Mouse (Mus musculus): ENCODE measurements around the gene Fgfr1op. TPM values are rescaled to one million over a fixed set of nuclear protein-coding genes. Genes with fewer than 3 reads are reported as not detected.

Gene Fgfr1op
- polyA plus RNA-seq, 1 experiment from 2014 or later = 65.7 TPM

DNA sequence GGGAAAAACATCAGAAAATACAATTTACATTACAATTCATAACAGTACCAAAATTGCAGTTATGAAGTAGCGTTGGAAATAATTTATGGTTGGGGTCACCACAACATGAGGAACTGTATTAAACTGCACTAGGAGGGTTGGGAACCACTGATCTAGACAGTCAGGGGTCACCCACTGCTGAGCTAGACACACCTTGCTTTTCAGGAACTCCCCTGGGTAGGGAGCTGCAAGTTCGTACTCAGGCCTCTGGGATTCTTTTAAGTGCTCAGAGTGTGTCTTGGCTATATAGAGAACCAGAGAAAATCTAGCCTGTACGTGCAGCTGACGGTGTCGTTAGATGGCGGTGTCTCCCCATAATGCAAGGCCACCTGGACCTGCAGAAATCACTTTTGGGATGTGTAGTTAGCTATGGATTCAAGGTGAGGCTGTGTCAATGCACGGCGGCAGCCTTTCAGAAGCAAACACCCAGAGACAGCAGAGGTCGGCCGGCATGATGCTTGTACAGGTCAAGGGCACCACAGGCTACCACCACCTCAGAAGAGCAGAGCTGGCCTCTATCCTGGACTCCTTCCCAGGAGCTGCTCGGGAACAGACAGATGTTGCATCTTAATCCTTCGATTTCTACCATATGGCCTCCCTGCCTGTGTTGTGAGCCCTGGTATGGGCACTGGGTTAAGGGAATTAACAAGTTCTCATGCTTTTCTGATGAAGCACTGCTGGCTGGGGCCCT lies 49.9 kb downstream of the Fgfr1op start:
- H3K9ac ChIP-seq (replicated peaks; ENCODE audit: low read length) = no peak overlapping the region
- H3K9me3 ChIP-seq (replicated peaks; ENCODE audit: control insufficient read depth, low read length) = no peaks in the 10 kb centered on the region
- H3K27ac ChIP-seq (replicated peaks; ENCODE audit: low read depth, low read length) = no peak overlapping the region
- ATAC-seq (replicated peaks; ENCODE audit: insufficient number of reproducible peaks, low FRiP score, low TSS enrichment, low read depth) (no peak), DNase-seq (ENCODE audit: low spot score) (no peak)
- H3K36me3 ChIP-seq (replicated peaks; ENCODE audit: control insufficient read depth, insufficient read depth, low read depth, low read length) = no peaks in the 10 kb centered on the region
- H3K4me1 ChIP-seq (ENCODE audit: control insufficient read depth, insufficient read depth, low read length) = no peaks in the 10 kb centered on the region
- 89% methylated on average over 12 of the region's 12 CpGs for WGBS
- H3K27me3 ChIP-seq (ENCODE audit: control insufficient read depth, insufficient read depth, low read length) = no peaks in the 10 kb centered on the region
- no peak overlapping the region for H3K4me3 ChIP-seq (ENCODE audit: low read depth, low read length)
- H3K4me2 ChIP-seq (ENCODE audit: low read depth, low read length) = no peak overlapping the region

- Histone ChIP-seq H3K4me2 (ENCODE audit: low read depth, low read length) (no peak overlapping the region), H3K9ac (replicated peaks; ENCODE audit: low read length) (no peak overlapping the region), H3K4me1 (ENCODE audit: control insufficient read depth, insufficient read depth, low read length) (no peaks in the 10 kb centered on the region), H3K27me3 (ENCODE audit: control insufficient read depth, insufficient read depth, low read length) (no peaks in the 10 kb centered on the region), H3K27ac (replicated peaks; ENCODE audit: low read depth, low read length) (no peak overlapping the region), H3K36me3 (replicated peaks; ENCODE audit: control insufficient read depth, insufficient read depth, low read depth, low read length) (no peaks in the 10 kb centered on the region), H3K4me3 (ENCODE audit: low read depth, low read length) (no peak overlapping the region), H3K9me3 (replicated peaks; ENCODE audit: control insufficient read depth, low read length) (no peaks in the 10 kb centered on the region)
- DNase-seq (ENCODE audit: low spot score) = no peak
- WGBS = 96% methylated on average over 10 of the region's 10 CpGs
- no peak for ATAC-seq (replicated peaks; ENCODE audit: insufficient number of reproducible peaks, low FRiP score, low TSS enrichment, low read depth)
Measured at GRCm38 (mm10) chr17:8223225-8223624, 57.9 kb downstream of the Fgfr1op start.

DNA sequence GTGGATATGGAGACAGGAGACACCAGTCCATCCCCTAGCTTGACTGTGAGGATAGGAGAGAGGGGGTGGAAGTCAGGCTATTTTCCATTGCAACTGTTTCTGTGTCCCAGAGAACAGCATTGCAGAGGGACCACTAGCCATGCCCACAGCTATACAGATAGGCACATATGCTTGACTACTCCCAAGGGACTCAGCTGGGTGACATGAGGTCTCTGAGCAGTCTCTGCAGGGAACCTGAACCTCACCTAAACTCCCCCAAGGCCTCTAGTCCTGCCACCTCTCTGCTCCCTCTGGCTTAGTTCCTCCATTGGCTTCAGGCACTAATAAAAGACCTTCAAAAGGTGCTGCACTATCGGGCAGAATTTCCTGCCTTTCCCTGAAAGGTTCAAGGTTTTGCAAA lies 58.8 kb downstream of the Fgfr1op start:
- WGBS = 87% methylated on average over 1 of the region's 1 CpGs
- no peak for ATAC-seq (replicated peaks; ENCODE audit: insufficient number of reproducible peaks, low FRiP score, low TSS enrichment, low read depth)
- DNase-seq (ENCODE audit: low spot score) = no peak

DNA sequence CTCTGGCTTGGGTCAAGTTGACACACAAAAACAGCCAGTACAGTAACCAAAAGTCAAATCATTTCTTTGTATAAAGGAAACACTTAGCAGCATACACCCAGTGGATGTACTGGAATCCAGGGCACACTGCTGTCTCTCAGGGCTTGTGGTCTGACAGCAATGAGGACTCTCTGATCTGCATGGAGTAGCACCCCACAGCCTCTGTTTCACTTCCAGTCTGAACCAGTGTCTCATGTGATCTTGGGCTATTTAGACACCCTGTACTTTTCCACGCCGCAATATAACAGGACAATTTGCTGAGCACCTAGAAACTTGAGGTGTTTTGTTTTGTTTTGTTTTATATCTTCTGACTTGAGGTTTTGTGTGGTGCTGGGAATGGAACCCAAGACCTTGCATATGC lies 59.9 kb downstream of the Fgfr1op start:
- WGBS = 89% methylated on average over 2 of the region's 2 CpGs
- no peaks in the 10 kb centered on the region for H3K9me3 ChIP-seq (replicated peaks; ENCODE audit: control insufficient read depth, low read length)
- no peak overlapping the region for H3K4me2 ChIP-seq (ENCODE audit: low read depth, low read length)
- H3K27ac ChIP-seq (replicated peaks; ENCODE audit: low read depth, low read length) = no peak overlapping the region
- no peak overlapping the region for H3K9ac ChIP-seq (replicated peaks; ENCODE audit: low read length)
- ATAC-seq (replicated peaks; ENCODE audit: insufficient number of reproducible peaks, low FRiP score, low TSS enrichment, low read depth) = no peak
- H3K36me3 ChIP-seq (replicated peaks; ENCODE audit: control insufficient read depth, insufficient read depth, low read depth, low read length) = no peaks in the 10 kb centered on the region
- no peak for DNase-seq (ENCODE audit: low spot score)
- H3K27me3 ChIP-seq (ENCODE audit: control insufficient read depth, insufficient read depth, low read length) = no peaks in the 10 kb centered on the region
- H3K4me3 ChIP-seq (ENCODE audit: low read depth, low read length) = no peak overlapping the region
- no peaks in the 10 kb centered on the region for H3K4me1 ChIP-seq (ENCODE audit: control insufficient read depth, insufficient read depth, low read length)

More for the DNA sequence above, 58.8 kb downstream of the Fgfr1op start:
- H3K27me3 ChIP-seq (ENCODE audit: control insufficient read depth, insufficient read depth, low read length) = no peaks in the 10 kb centered on the region
- H3K9me3 ChIP-seq (replicated peaks; ENCODE audit: control insufficient read depth, low read length) = no peaks in the 10 kb centered on the region
- no peak overlapping the region for H3K9ac ChIP-seq (replicated peaks; ENCODE audit: low read length)
- no peaks in the 10 kb centered on the region for H3K36me3 ChIP-seq (replicated peaks; ENCODE audit: control insufficient read depth, insufficient read depth, low read depth, low read length)
- H3K4me2 ChIP-seq (ENCODE audit: low read depth, low read length) = no peak overlapping the region
- H3K27ac ChIP-seq (replicated peaks; ENCODE audit: low read depth, low read length) = no peak overlapping the region
- no peak overlapping the region for H3K4me3 ChIP-seq (ENCODE audit: low read depth, low read length)
- no peaks in the 10 kb centered on the region for H3K4me1 ChIP-seq (ENCODE audit: control insufficient read depth, insufficient read depth, low read length)

DNA sequence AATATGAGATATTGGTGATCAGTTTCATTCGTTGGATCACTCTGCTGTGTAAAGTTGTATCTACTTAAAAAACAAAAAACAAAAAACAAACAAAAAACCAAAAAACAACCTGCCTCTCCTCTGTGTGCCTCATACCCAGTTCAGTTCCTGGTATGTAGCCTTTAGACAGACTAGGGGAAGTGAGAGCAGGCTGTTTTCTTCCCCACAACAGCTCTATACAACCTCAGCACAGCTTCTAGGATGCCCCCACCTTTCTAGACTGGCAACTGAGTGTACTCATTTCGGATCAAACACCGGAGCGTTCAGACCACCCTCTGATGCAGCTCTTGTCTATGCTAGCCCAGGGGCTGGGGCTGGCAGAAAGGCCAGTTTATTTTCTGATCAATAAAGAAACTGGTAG lies 60.4 kb downstream of the Fgfr1op start:
- Histone ChIP-seq H3K9me3 (replicated peaks; ENCODE audit: control insufficient read depth, low read length) (no peaks in the 10 kb centered on the region), H3K4me2 (ENCODE audit: low read depth, low read length) (no peak overlapping the region), H3K27ac (replicated peaks; ENCODE audit: low read depth, low read length) (no peak overlapping the region), H3K27me3 (ENCODE audit: control insufficient read depth, insufficient read depth, low read length) (no peaks in the 10 kb centered on the region), H3K4me3 (ENCODE audit: low read depth, low read length) (no peak overlapping the region), H3K36me3 (replicated peaks; ENCODE audit: control insufficient read depth, insufficient read depth, low read depth, low read length) (no peaks in the 10 kb centered on the region), H3K4me1 (ENCODE audit: control insufficient read depth, insufficient read depth, low read length) (no peaks in the 10 kb centered on the region), H3K9ac (replicated peaks; ENCODE audit: low read length) (no peak overlapping the region)
- ATAC-seq (replicated peaks; ENCODE audit: insufficient number of reproducible peaks, low FRiP score, low TSS enrichment, low read depth) (no peak), DNase-seq (ENCODE audit: low spot score) (no peak)
- 73% methylated on average over 4 of the region's 4 CpGs for WGBS

GRCm38 (mm10) chr17:8228622-8229021 lies 63.3 kb downstream of the Fgfr1op start:
- no peaks in the 10 kb centered on the region for H3K4me1 ChIP-seq (ENCODE audit: control insufficient read depth, insufficient read depth, low read length)
- H3K4me3 ChIP-seq (ENCODE audit: low read depth, low read length) = no peak overlapping the region
- H3K4me2 ChIP-seq (ENCODE audit: low read depth, low read length) = no peak overlapping the region
- no peak overlapping the region for H3K9ac ChIP-seq (replicated peaks; ENCODE audit: low read length)
- H3K27me3 ChIP-seq (ENCODE audit: control insufficient read depth, insufficient read depth, low read length) = no peaks in the 10 kb centered on the region
- H3K36me3 ChIP-seq (replicated peaks; ENCODE audit: control insufficient read depth, insufficient read depth, low read depth, low read length) = no peaks in the 10 kb centered on the region
- 42% methylated on average over 9 of the region's 9 CpGs for WGBS
- DNase-seq (ENCODE audit: low spot score) (no peak), ATAC-seq (replicated peaks; ENCODE audit: insufficient number of reproducible peaks, low FRiP score, low TSS enrichment, low read depth) (no peak)
- H3K27ac ChIP-seq (replicated peaks; ENCODE audit: low read depth, low read length) = no peak overlapping the region
- H3K9me3 ChIP-seq (replicated peaks; ENCODE audit: control insufficient read depth, low read length) = no peaks in the 10 kb centered on the region

DNA sequence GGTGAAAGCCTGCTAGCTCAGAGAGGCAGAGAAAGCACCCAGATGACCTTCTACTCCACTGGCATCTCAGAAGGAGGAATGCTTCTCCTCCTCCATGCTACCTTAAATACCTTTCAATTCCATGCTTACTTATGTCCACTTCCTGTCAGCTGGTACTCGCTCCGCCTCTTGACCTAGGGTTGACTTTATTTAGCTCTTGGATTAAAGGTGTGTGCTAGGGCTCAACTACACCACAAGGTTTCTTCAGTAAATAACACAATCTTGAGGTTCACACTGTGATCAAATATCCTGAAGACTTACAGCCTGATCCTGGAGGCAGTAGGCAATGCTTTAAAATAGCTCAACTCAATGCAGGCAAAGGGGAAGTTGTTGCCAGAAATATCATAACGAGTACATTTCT lies 64.3 kb downstream of the Fgfr1op start:
- no peak for ATAC-seq (replicated peaks; ENCODE audit: insufficient number of reproducible peaks, low FRiP score, low TSS enrichment, low read depth)
- Histone ChIP-seq H3K4me3 (ENCODE audit: low read depth, low read length) (no peak overlapping the region), H3K27me3 (ENCODE audit: control insufficient read depth, insufficient read depth, low read length) (no peaks in the 10 kb centered on the region), H3K36me3 (replicated peaks; ENCODE audit: control insufficient read depth, insufficient read depth, low read depth, low read length) (no peaks in the 10 kb centered on the region), H3K9me3 (replicated peaks; ENCODE audit: control insufficient read depth, low read length) (no peaks in the 10 kb centered on the region), H3K4me2 (ENCODE audit: low read depth, low read length) (no peak overlapping the region), H3K9ac (replicated peaks; ENCODE audit: low read length) (no peak overlapping the region), H3K4me1 (ENCODE audit: control insufficient read depth, insufficient read depth, low read length) (no peaks in the 10 kb centered on the region), H3K27ac (replicated peaks; ENCODE audit: low read depth, low read length) (no peak overlapping the region)
- 89% methylated on average over 3 of the region's 3 CpGs for WGBS
- no peak for DNase-seq (ENCODE audit: low spot score)

DNA sequence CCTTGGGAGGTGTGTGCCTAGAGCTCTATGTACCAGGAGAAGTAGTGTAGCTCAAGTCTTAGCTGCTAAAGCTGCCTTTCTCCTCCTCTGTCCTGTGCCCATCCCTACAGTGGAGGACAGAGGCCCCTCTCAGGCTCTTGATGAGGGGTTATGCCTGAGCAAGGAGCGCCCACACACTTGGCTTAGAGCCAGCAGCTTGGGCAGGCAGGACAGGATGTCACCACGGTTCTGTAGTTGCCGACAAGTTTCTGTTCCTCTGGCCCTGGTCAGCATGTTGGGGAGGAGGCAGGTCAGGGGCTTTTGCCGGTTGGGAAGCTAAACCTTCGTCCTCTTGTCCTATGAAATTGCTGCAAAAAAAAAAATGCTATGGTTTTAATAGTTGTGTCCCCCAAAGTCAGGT lies 66.8 kb downstream of the Fgfr1op start:
- ATAC-seq (replicated peaks; ENCODE audit: insufficient number of reproducible peaks, low FRiP score, low TSS enrichment, low read depth) (no peak), DNase-seq (ENCODE audit: low spot score) (no peak)
- no peak overlapping the region for H3K27ac ChIP-seq (replicated peaks; ENCODE audit: low read depth, low read length)
- no peaks in the 10 kb centered on the region for H3K4me1 ChIP-seq (ENCODE audit: control insufficient read depth, insufficient read depth, low read length)
- H3K36me3 ChIP-seq (replicated peaks; ENCODE audit: control insufficient read depth, insufficient read depth, low read depth, low read length) = no peaks in the 10 kb centered on the region
- H3K9me3 ChIP-seq (replicated peaks; ENCODE audit: control insufficient read depth, low read length) = no peaks in the 10 kb centered on the region
- 74% methylated on average over 5 of the region's 5 CpGs for WGBS
- no peak overlapping the region for H3K4me3 ChIP-seq (ENCODE audit: low read depth, low read length)
- H3K9ac ChIP-seq (replicated peaks; ENCODE audit: low read length) = no peak overlapping the region
- H3K27me3 ChIP-seq (ENCODE audit: control insufficient read depth, insufficient read depth, low read length) = no peaks in the 10 kb centered on the region
- no peak overlapping the region for H3K4me2 ChIP-seq (ENCODE audit: low read depth, low read length)

Measured in embryonic facial prominence, embryonic 11.5 days (tissue).